ENCODE assay signal across 10 mouse cellular contexts in genomic region chr1:191241574-191241973, GRCm38 (mm10).
"Had no signal": no experiment of that assay in that cellular context is flagged by ENCODE, and none has a peak within 500 bp of the region (broad histone marks: within the 10 kb centered on the region; RNA-seq: fewer than 3 reads in every experiment).

No protein-coding gene starts in this region.

- H3K4me1 ChIP-seq: liver, embryonic 15.5 days had no signal

- H3K4me3 ChIP-seq: layer of hippocampus, adult 2 months; liver, embryonic 15.5 days had no signal

- H3K9me3 ChIP-seq: liver, embryonic 15.5 days had no signal

- H3K4me2 ChIP-seq: liver, embryonic 11.5 days; liver, embryonic 15.5 days had no signal

- H3K9ac ChIP-seq: liver, embryonic 15.5 days had no signal

- H3K36me3 ChIP-seq: liver, embryonic 15.5 days had no signal

- H3K27ac ChIP-seq: layer of hippocampus, adult 2 months; liver, embryonic 15.5 days; stomach, postnatal 0 days had no signal

- H3K27me3 ChIP-seq: liver, embryonic 15.5 days had no signal

- DNase-seq: kidney, adult 18-20 months; kidney, postnatal 10 days; kidney, postnatal 4 days; lung, adult 2 months; lung, postnatal 36 days had no signal

- ATAC-seq: lung, postnatal 0 days had no signal
